Mouse (Mus musculus) thymus, adult 2 months (tissue): Measurements from ENCODE around the gene Mthfs. TPM values are rescaled to one million over a fixed set of nuclear protein-coding genes. Genes with fewer than 3 reads are reported as not detected.
"Not testable (repeated sequence)": the region's sequence is repeated elsewhere in the genome, so short reads cannot be mapped to it uniquely, and the experiment has no call there.

Experiments used
- DNase-seq: peaks from one replicate; pipeline ENCODE4 v3.0.0; 2021
- H3K27ac ChIP-seq: fragments of 200-500 bp; 2 replicates; pipeline ENCODE4 v1.5.1; 2012; ENCODE audit warnings: low read length, control low read depth; ENCODE audit not compliant: control insufficient read depth, insufficient read depth
- H3K27me3 ChIP-seq: fragments of 200-500 bp; 2 replicates; pipeline ENCODE4 v1.6.1; 2012; ENCODE audit warnings: mild to moderate bottlenecking, low read length, moderate library complexity, mixed read lengths; ENCODE audit not compliant: control insufficient read depth, insufficient read depth
- H3K36me3 ChIP-seq: fragments of 200-500 bp; 2 replicates; pipeline ENCODE4 v1.6.1; 2012; ENCODE audit warnings: mild to moderate bottlenecking, low read length, moderate library complexity; ENCODE audit not compliant: control insufficient read depth, insufficient read depth
- H3K4me1 ChIP-seq: fragments of 200-500 bp; replicated peaks from 2 replicates; pipeline ENCODE4 v1.6.1; 2012; ENCODE audit warnings: low read length; ENCODE audit not compliant: control insufficient read depth, insufficient read depth
- H3K4me3 ChIP-seq: fragments of 200-500 bp; 2 replicates; pipeline ENCODE4 v1.5.1; 2012; ENCODE audit warnings: mild to moderate bottlenecking, low read length, control low read depth, moderate library complexity; ENCODE audit not compliant: control insufficient read depth, insufficient read depth
- CTCF ChIP-seq: fragments of 200-500 bp; IDR thresholded peaks from 2 replicates; pipeline ENCODE4 v1.5.1; 2012; ENCODE audit warnings: mild to moderate bottlenecking, control low read depth, low read length, moderate library complexity, borderline replicate concordance; ENCODE audit not compliant: control insufficient read depth, poor library complexity, insufficient read depth; ENCODE audit errors: extremely low read depth
- POLR2A ChIP-seq: fragments of 200-500 bp; IDR thresholded peaks from 2 replicates; pipeline ENCODE4 v1.6.1; 2012; ENCODE audit warnings: mild to moderate bottlenecking, low read length, control low read depth, moderate library complexity; ENCODE audit not compliant: control insufficient read depth, poor library complexity, insufficient read depth; ENCODE audit errors: extremely low read depth
- WGBS: fragments of 180-500 bp; shearing (Covaris S2); methylation state at CpG from one replicate; pipeline ENCODE4 v1.1.7; 2018; 5-methylcytosine and 5-hydroxymethylcytosine counted together
- polyA plus RNA-seq: library from polyadenylated mRNA; depleted of rRNA; stranded (reverse); fragments of >200 nt; gene quantifications from 2 replicates; pipeline ENCODE4 v1.2.3, GENCODE M21; 2012

Gene Mthfs
- polyA plus RNA-seq, 1 experiment: 7.8 TPM

GRCm38 (mm10) chr9:89240516-89241019 is 30.1 kb downstream of the Mthfs start:
- not testable (repeated sequence) for H3K4me3 ChIP-seq, DNase-seq, H3K36me3 ChIP-seq, H3K4me1 ChIP-seq, H3K27ac ChIP-seq, H3K27me3 ChIP-seq
- 98% methylated on average over 3 of the region's 3 CpGs for WGBS

DNA sequence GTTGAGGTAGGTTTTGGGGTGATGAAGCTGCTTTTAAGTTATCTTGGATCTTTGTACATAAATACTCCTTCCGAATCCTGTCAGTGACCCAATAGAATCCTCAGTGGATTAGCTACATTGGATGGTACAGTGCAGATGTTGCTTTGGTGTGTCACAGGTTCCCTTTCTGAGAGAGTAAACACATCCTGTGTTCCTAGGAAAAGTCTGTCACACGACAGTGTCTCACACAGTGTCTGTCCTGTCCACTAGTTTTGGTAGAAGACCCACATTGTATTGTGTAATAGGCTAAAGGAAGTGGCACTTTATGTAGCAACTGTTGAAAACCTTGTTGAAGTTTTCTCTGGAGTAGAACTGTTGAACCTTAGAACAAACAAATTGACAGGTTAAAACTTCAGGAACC is 42.9 kb downstream of the Mthfs start:
- Histone ChIP-seq H3K4me3 (no peak overlapping the region), H3K27ac (no peak overlapping the region), H3K4me1 (no peaks in the 10 kb centered on the region), H3K36me3 (no peaks in the 10 kb centered on the region), H3K27me3 (no peaks in the 10 kb centered on the region)
- DNase-seq: no peak
- no peak for TF ChIP-seq CTCF
- no peak for TF ChIP-seq POLR2A
- 87% methylated on average over 2 of the region's 2 CpGs for WGBS

GRCm38 (mm10) chr9:89256556-89257335 is 46.3 kb downstream of the Mthfs start:
- DNase-seq: no peak

DNA sequence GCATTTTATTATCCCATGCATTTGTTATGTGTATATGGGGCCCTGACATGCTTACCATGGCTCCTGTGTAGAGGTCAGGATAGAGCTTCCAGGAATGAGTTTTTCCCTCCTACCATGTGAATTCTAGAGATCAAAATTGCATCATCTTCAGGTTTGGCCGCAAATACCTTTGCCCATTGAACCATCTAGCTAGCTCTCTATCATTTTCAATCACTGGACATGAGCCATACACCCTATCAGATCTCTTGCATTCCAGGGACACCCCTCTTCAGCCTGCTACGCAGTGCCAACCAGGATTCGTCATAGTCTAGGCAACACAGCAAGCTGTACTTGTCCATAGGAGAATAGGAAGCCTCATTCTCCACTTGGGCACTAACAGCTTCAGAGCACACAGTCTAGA is 53.5 kb downstream of the Mthfs start:
- Histone ChIP-seq H3K36me3 (no peaks in the 10 kb centered on the region), H3K27me3 (no peaks in the 10 kb centered on the region), H3K4me1 (no peaks in the 10 kb centered on the region), H3K4me3 (no peak overlapping the region), H3K27ac (no peak overlapping the region)
- WGBS: 96% methylated on average over 3 of the region's 3 CpGs
- TF ChIP-seq CTCF: no peak
- TF ChIP-seq POLR2A: no peak
- DNase-seq: no peak

More at GRCm38 (mm10) chr9:89256556-89257335, 46.3 kb downstream of the Mthfs start:
- no peak overlapping the region for H3K4me3 ChIP-seq
- no peaks in the 10 kb centered on the region for H3K27me3 ChIP-seq
- no peaks in the 10 kb centered on the region for H3K4me1 ChIP-seq
- no peaks in the 10 kb centered on the region for H3K36me3 ChIP-seq
- TF ChIP-seq POLR2A: no peak
- no peak for TF ChIP-seq CTCF
- H3K27ac ChIP-seq: no peak overlapping the region
- WGBS: 12% methylated on average over 12 of the region's 12 CpGs

DNA sequence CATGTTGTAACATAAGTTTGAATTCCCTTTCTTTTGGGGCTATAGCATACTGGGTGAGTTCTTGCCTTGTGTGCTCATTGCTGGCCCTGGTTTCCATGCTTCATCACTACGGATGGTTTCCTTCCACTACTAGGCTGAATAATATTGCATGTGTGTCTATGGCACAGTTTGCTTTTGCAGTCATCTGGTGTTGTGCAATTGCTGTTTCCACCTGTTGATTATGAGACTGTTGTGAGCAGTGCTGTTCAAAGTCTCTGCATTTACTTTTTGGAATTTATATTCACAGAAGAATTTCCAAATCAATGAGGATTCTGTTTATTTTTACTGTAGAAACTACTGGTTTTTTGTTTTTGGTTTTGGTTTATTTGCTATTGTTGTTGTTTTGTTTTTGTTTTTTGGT is 54.1 kb downstream of the Mthfs start:
- Histone ChIP-seq H3K4me1 (no peaks in the 10 kb centered on the region), H3K27ac (no peak overlapping the region), H3K4me3 (no peak overlapping the region), H3K36me3 (no peaks in the 10 kb centered on the region), H3K27me3 (no peaks in the 10 kb centered on the region)
- WGBS: 90% methylated on average over 1 of the region's 1 CpGs
- DNase-seq: no peak
- no peak for TF ChIP-seq POLR2A
- no peak for TF ChIP-seq CTCF

- no peaks in the 10 kb centered on the region for H3K27me3 ChIP-seq
- no peak for TF ChIP-seq POLR2A
- TF ChIP-seq CTCF: no peak
- H3K36me3 ChIP-seq: no peaks in the 10 kb centered on the region
- DNase-seq: no peak
- no peaks in the 10 kb centered on the region for H3K4me1 ChIP-seq
- no peak overlapping the region for H3K27ac ChIP-seq
- H3K4me3 ChIP-seq: no peak overlapping the region
- WGBS: 27% methylated on average over 4 of the region's 4 CpGs
These were observed 56.6 kb downstream of the Mthfs start for GRCm38 (mm10) chr9:89267093-89267492.

- Histone ChIP-seq H3K4me3 (no peak overlapping the region), H3K36me3 (no peaks in the 10 kb centered on the region), H3K4me1 (no peaks in the 10 kb centered on the region), H3K27me3 (no peaks in the 10 kb centered on the region), H3K27ac (no peak overlapping the region)
- 47% methylated on average over 5 of the region's 5 CpGs for WGBS
- TF ChIP-seq POLR2A (no peak), CTCF (no peak)
- DNase-seq: no peak
These were observed 57.1 kb downstream of the Mthfs start for GRCm38 (mm10) chr9:89267572-89267971.
